Mouse (Mus musculus): Measurements from ENCODE around the gene Edc4.
"Not testable (repeated sequence)": the region's sequence is repeated elsewhere in the genome, so short reads cannot be mapped to it uniquely, and the experiment has no call there.

The Edc4 gene

GRCm38 (mm10) chr8:105880754-105881520 is at the start of gene Edc4:
Gene Edc4, plus strand, starts transcription at chr8:105880881.
- DNase-seq (ENCODE audit: low read depth, low spot score), result peak; percentile 89

GRCm38 (mm10) chr8:105833740-105834139 is 46.9 kb upstream of the Edc4 start:
- not testable (repeated sequence) for DNase-seq (ENCODE audit: low read depth, low spot score)

- peak; percentile 90 for DNase-seq (ENCODE audit: low read depth, low spot score)
Measured at GRCm38 (mm10) chr8:105835318-105835717, 45.4 kb upstream of the Edc4 start.

GRCm38 (mm10) chr8:105836991-105837390 is 43.7 kb upstream of the Edc4 start:
- no peak for DNase-seq (ENCODE audit: low read depth, low spot score)

GRCm38 (mm10) chr8:105839209-105839608 is 41.5 kb upstream of the Edc4 start:
- DNase-seq (ENCODE audit: low read depth, low spot score), result no peak

DNA sequence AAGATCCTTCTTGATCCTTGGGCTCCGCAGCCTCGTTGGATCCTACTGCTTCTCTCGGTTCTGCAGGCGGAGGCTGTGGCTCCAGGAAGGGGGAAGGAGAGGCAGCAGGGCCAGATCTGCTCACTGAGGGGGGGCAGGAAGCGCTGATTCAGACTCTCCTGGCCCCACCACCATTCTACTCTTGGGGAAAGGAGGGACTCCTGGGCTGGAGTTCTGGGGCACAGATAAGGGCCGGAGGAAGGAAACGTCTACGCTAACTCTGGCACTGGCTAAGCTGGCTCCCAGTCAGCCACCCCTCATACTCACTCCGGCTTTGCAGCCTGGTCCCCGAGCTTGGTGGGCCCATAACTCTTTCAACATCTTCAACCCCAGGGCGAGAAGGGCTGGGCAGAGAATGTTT is 34.0 kb upstream of the Edc4 start:
- DNase-seq (ENCODE audit: low read depth, low spot score), result no peak

DNA sequence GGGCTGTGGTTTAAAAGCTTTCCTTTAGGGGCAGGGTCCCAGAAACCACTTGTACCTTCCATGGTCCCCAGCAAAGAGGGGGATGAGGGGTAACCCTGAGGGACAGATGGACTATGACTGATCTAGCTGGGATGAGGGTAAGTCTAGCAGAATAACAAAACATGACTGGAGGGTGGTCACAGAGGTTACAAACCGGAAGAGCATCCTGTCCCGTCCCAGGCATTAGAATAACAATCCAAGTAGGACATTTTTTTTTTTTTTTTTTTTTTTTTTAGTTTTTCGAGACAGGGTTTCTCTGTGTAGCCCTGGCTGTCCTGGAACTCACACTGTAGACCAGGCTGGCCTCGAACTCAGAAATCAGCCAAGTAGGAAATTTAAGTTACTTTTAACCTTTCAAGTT is 30.7 kb upstream of the Edc4 start:
- DNase-seq (ENCODE audit: low read depth, low spot score), result peak; percentile 55

GRCm38 (mm10) chr8:105850611-105851010 is 30.1 kb upstream of the Edc4 start:
- DNase-seq (ENCODE audit: low read depth, low spot score), result peak; percentile 72

DNA sequence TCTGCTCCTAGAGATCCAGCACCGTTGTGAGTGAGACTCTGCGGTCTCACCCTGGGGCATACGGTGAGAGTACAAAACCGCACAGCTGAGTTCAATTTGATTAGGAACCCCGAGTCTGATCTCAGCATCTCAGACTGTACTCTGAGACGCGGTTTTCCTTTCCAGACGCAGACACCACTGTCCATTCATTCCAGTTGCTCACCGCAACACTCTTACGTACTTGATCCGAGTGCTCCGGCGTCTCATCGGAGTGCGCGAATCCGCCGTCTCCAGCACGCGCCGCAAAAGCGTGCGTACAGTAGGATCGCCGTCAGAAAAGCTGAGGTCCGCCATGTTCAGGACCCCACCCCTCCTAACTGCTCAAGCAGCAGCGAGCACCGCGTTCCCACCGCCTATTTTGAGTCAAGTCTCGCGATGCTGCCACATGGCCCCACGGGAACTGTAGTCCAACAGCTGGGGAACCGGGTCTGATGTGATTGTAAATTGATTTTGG is 29.0 kb upstream of the Edc4 start:
- peak; percentile 99 for DNase-seq (ENCODE audit: low read depth, low spot score)

- peak; percentile 38 for DNase-seq (ENCODE audit: low read depth, low spot score)
Measured at GRCm38 (mm10) chr8:105852146-105852729, 28.4 kb upstream of the Edc4 start.

DNA sequence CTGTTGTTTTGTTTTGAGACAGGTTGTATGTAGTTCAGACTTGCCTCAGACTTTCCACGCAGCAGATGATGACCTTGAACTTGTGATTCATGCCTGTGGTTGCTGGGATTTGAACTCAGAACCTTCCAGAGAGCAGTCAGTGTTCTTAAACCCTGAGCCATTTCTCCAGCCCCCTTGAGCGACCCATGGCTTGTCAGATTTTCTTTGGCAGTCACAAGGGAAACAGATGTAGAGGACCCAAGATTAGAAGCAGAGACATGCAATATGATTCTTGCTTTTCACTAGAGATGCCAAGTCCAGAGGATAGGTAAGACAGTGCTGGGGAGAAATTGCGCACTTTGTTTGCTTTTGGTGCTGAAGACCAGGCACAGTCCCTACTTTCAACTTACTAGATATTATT is 27.5 kb upstream of the Edc4 start, which contains the start of gene Cenpt:
Gene Cenpt, minus strand, starts transcription at position 101 of the 400 bp plus-strand sequence.
- DNase-seq (ENCODE audit: low read depth, low spot score), result no peak

GRCm38 (mm10) chr8:105854303-105854702 is 26.4 kb upstream of the Edc4 start:
- no peak for DNase-seq (ENCODE audit: low read depth, low spot score)

- DNase-seq (ENCODE audit: low read depth, low spot score), result peak; percentile 95
Measured at GRCm38 (mm10) chr8:105854715-105855216, 25.9 kb upstream of the Edc4 start, which contains the start of gene Thap11. Gene Thap11, plus strand, starts transcription at chr8:105855132.

DNA sequence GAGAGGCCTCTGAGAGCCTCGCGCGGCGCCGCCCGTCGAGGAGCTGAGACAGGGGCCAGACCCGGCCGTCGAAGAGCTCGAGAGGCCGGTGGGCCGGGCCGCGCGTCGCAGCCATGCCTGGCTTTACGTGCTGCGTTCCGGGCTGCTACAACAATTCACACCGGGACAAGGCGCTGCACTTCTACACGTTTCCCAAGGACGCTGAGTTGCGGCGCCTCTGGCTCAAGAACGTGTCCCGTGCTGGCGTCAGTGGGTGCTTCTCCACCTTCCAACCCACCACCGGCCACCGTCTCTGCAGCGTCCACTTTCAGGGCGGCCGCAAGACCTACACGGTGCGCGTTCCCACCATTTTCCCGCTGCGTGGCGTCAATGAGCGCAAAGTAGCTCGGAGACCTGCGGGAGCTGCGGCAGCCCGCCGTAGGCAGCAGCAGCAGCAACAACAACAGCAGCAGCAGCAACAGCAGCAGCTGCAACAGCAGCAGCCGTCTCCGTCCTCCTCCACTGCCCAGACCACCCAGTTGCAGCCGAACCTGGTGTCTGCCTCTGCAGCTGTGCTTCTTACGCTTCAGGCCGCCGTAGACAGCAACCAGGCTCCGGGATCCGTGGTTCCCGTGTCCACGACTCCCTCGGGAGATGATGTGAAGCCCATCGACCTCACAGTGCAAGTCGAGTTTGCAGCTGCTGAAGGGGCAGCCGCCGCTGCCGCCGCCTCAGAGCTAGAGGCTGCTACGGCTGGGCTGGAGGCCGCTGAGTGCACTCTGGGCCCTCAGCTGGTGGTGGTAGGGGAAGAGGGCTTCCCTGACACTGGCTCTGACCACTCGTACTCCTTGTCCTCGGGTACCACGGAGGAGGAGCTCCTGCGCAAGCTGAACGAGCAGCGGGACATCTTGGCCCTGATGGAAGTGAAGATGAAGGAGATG is 25.2 kb upstream of the Edc4 start:
- no peak for DNase-seq (ENCODE audit: low read depth, low spot score)

DNA sequence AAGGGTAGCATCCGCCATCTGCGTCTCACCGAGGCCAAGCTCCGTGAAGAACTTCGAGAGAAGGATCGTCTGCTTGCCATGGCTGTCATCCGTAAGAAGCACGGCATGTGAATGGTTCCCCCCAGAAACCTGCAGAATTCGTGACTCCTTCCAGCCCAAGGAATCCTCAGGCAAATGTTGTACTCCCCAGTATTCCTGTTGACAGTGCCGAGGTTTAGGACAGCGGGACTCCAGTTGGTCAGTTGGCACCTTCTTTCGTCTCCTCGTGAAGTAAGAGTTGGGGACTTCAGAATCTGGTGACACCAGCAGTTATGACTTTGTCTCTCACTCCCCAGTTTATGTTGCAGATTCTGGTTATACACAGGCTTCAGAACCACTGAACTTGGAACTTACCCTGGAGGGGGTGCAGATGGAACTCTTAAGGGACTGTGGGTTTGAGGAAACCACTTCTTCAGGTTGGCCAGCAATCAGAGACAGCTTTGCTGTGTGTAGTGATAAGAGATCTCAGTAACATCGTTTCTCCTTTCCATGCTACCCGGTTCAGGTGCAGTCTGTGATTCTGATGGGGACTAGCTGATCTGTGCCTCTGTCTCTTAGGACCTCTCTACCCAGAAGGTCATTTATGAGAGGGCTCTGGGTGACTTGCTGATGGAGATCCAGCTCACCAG is 24.4 kb upstream of the Edc4 start:
- DNase-seq (ENCODE audit: low read depth, low spot score), result no peak

DNA sequence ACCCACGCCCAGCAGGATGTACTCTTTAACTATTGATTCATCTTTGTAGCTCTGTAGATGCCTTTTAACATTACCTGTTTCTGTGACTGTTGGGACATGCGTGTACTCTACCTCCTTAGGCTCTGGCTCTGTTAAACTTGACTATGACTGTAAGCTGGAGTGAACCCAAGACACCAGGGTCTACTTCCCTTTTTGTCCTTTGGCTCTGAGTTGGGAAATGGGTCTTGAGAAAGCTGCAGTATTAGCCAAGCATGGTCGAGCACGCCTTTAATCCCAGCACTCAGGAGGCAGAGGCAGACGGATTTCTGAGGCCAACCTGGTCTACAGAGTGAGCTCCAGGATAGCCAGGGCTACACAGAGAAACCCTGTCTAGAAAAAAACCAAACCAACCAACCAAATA is 22.2 kb upstream of the Edc4 start:
- no peak for DNase-seq (ENCODE audit: low read depth, low spot score)

- DNase-seq (ENCODE audit: low read depth, low spot score), result no peak
Measured at GRCm38 (mm10) chr8:105859314-105859713, 21.4 kb upstream of the Edc4 start.

GRCm38 (mm10) chr8:105860143-105860981 is 20.3 kb upstream of the Edc4 start, which contains the start of gene Nutf2:
Gene Nutf2, plus strand, starts transcription at chr8:105860580.
- peak; percentile 100 for DNase-seq (ENCODE audit: low read depth, low spot score)

- peak; percentile 63 for DNase-seq (ENCODE audit: low read depth, low spot score)
Measured at GRCm38 (mm10) chr8:105861951-105862350, 18.7 kb upstream of the Edc4 start.

Measured in ES-CJ7 (cell line).